Mouse (Mus musculus): ENCODE measurements around the gene Itgal. TPM values are rescaled to one million over a fixed set of nuclear protein-coding genes. Genes with fewer than 3 reads are reported as not detected.
A peak's percentile ranks its signal among the peaks of the same experiment; 100 is the strongest.
"Not testable (repeated sequence)": the region's sequence is repeated elsewhere in the genome, so short reads cannot be mapped to it uniquely, and the experiment has no call there.

Itgal gene
- polyA plus RNA-seq (2014; fragmentation: Nextera tagmentation; extraction: Ambion mirVana): 0.59 and 1.2 TPM in 2 replicates

- Histone ChIP-seq H3K27ac (replicated peaks; ENCODE audit: low read depth, low read length) (no peak within 1 kb of the TSS), H3K9me3 (replicated peaks; ENCODE audit: control insufficient read depth, low read length) (no peaks in the 10 kb centered on the region), H3K27me3 (ENCODE audit: control insufficient read depth, insufficient read depth, low read length) (no peaks in the 10 kb centered on the region), H3K4me3 (ENCODE audit: low read depth, low read length) (no peak within 1 kb of the TSS), H3K4me1 (ENCODE audit: control insufficient read depth, insufficient read depth, low read length) (no peaks in the 10 kb centered on the region), H3K9ac (replicated peaks; ENCODE audit: low read length) (no peak within 1 kb of the TSS), H3K4me2 (ENCODE audit: low read depth, low read length) (no peak within 1 kb of the TSS), H3K36me3 (replicated peaks; ENCODE audit: control insufficient read depth, insufficient read depth, low read depth, low read length) (no peaks in the 10 kb centered on the region)
- WGBS: 81% methylated on average over 11 of the region's 11 CpGs
- DNase-seq (ENCODE audit: low spot score) (no peak), ATAC-seq (replicated peaks; ENCODE audit: insufficient number of reproducible peaks, low FRiP score, low TSS enrichment, low read depth) (no peak)
Measured at GRCm38 (mm10) chr7:127296098-127296497, at the start of gene Itgal. Gene Itgal, plus strand, starts transcription at chr7:127296260.

GRCm38 (mm10) chr7:127250511-127250910, 45.5 kb upstream of the Itgal start:
- ATAC-seq (replicated peaks; ENCODE audit: insufficient number of reproducible peaks, low FRiP score, low TSS enrichment, low read depth); H3K27me3 ChIP-seq (ENCODE audit: control insufficient read depth, insufficient read depth, low read length); H3K4me2 ChIP-seq (ENCODE audit: low read depth, low read length); DNase-seq (ENCODE audit: low spot score); H3K27ac ChIP-seq (replicated peaks; ENCODE audit: low read depth, low read length); H3K4me1 ChIP-seq (ENCODE audit: control insufficient read depth, insufficient read depth, low read length); H3K4me3 ChIP-seq (ENCODE audit: low read depth, low read length); H3K36me3 ChIP-seq (replicated peaks; ENCODE audit: control insufficient read depth, insufficient read depth, low read depth, low read length); H3K9me3 ChIP-seq (replicated peaks; ENCODE audit: control insufficient read depth, low read length); H3K9ac ChIP-seq (replicated peaks; ENCODE audit: low read length): not testable (repeated sequence)
- 93% methylated on average over 8 of the region's 8 CpGs for WGBS

GRCm38 (mm10) chr7:127252414-127252813, 43.6 kb upstream of the Itgal start:
- no peaks in the 10 kb centered on the region for H3K27me3 ChIP-seq (ENCODE audit: control insufficient read depth, insufficient read depth, low read length)
- H3K9ac ChIP-seq (replicated peaks; ENCODE audit: low read length): no peak overlapping the region
- ATAC-seq (replicated peaks; ENCODE audit: insufficient number of reproducible peaks, low FRiP score, low TSS enrichment, low read depth) (no peak), DNase-seq (ENCODE audit: low spot score) (peak; percentile 64)
- no peak overlapping the region for H3K4me2 ChIP-seq (ENCODE audit: low read depth, low read length)
- no peak overlapping the region for H3K4me3 ChIP-seq (ENCODE audit: low read depth, low read length)
- no peaks in the 10 kb centered on the region for H3K9me3 ChIP-seq (replicated peaks; ENCODE audit: control insufficient read depth, low read length)
- no peaks in the 10 kb centered on the region; the same call in none of the 2 replicates for H3K36me3 ChIP-seq (replicated peaks; ENCODE audit: control insufficient read depth, insufficient read depth, low read depth, low read length)
- WGBS: 83% methylated on average over 2 of the region's 2 CpGs
- no peak overlapping the region for H3K27ac ChIP-seq (replicated peaks; ENCODE audit: low read depth, low read length)
- H3K4me1 ChIP-seq (ENCODE audit: control insufficient read depth, insufficient read depth, low read length): no peaks in the 10 kb centered on the region; the same call in 1 of the 2 replicates

- Histone ChIP-seq H3K9me3 (replicated peaks; ENCODE audit: control insufficient read depth, low read length) (no peaks in the 10 kb centered on the region), H3K27me3 (ENCODE audit: control insufficient read depth, insufficient read depth, low read length) (no peaks in the 10 kb centered on the region), H3K4me2 (ENCODE audit: low read depth, low read length) (peak overlapping the region; percentile 61), H3K4me3 (ENCODE audit: low read depth, low read length) (peak overlapping the region; percentile 51), H3K9ac (replicated peaks; ENCODE audit: low read length) (no peak overlapping the region; the same call in 1 of the 2 replicates), H3K4me1 (ENCODE audit: control insufficient read depth, insufficient read depth, low read length) (no peaks in the 10 kb centered on the region; the same call in 1 of the 2 replicates), H3K27ac (replicated peaks; ENCODE audit: low read depth, low read length) (no peak overlapping the region), H3K36me3 (replicated peaks; ENCODE audit: control insufficient read depth, insufficient read depth, low read depth, low read length) (no peaks in the 10 kb centered on the region; the same call in 1 of the 2 replicates)
- DNase-seq (ENCODE audit: low spot score) (no peak), ATAC-seq (replicated peaks; ENCODE audit: insufficient number of reproducible peaks, low FRiP score, low TSS enrichment, low read depth) (no peak)
- WGBS: 83% methylated on average over 6 of the region's 6 CpGs
Measured at GRCm38 (mm10) chr7:127253341-127253740, 42.7 kb upstream of the Itgal start.

GRCm38 (mm10) chr7:127253821-127254769, 42.0 kb upstream of the Itgal start:
- WGBS: 1% methylated on average over 122 of the region's 136 CpGs
- peak overlapping the region; percentile 86 for H3K4me2 ChIP-seq (ENCODE audit: low read depth, low read length)
- no peaks in the 10 kb centered on the region for H3K27me3 ChIP-seq (ENCODE audit: control insufficient read depth, insufficient read depth, low read length)
- H3K36me3 ChIP-seq (replicated peaks; ENCODE audit: control insufficient read depth, insufficient read depth, low read depth, low read length): no peaks in the 10 kb centered on the region; the same call in 1 of the 2 replicates
- ATAC-seq (replicated peaks; ENCODE audit: insufficient number of reproducible peaks, low FRiP score, low TSS enrichment, low read depth) (peak; percentile 95), DNase-seq (ENCODE audit: low spot score) (peak; percentile 98)
- peak overlapping the region; percentile 74 for H3K27ac ChIP-seq (replicated peaks; ENCODE audit: low read depth, low read length)
- H3K9me3 ChIP-seq (replicated peaks; ENCODE audit: control insufficient read depth, low read length): no peaks in the 10 kb centered on the region
- no peaks in the 10 kb centered on the region; the same call in 1 of the 2 replicates for H3K4me1 ChIP-seq (ENCODE audit: control insufficient read depth, insufficient read depth, low read length)
- H3K4me3 ChIP-seq (ENCODE audit: low read depth, low read length): peak overlapping the region; percentile 51
- H3K9ac ChIP-seq (replicated peaks; ENCODE audit: low read length): peak overlapping the region; percentile 74

- Histone ChIP-seq H3K4me3 (ENCODE audit: low read depth, low read length) (no peak overlapping the region), H3K4me2 (ENCODE audit: low read depth, low read length) (peak overlapping the region; percentile 86), H3K4me1 (ENCODE audit: control insufficient read depth, insufficient read depth, low read length) (no peaks in the 10 kb centered on the region; the same call in 1 of the 2 replicates), H3K36me3 (replicated peaks; ENCODE audit: control insufficient read depth, insufficient read depth, low read depth, low read length) (no peaks in the 10 kb centered on the region; the same call in 1 of the 2 replicates), H3K9me3 (replicated peaks; ENCODE audit: control insufficient read depth, low read length) (no peaks in the 10 kb centered on the region), H3K27me3 (ENCODE audit: control insufficient read depth, insufficient read depth, low read length) (no peaks in the 10 kb centered on the region), H3K27ac (replicated peaks; ENCODE audit: low read depth, low read length) (peak overlapping the region; percentile 74), H3K9ac (replicated peaks; ENCODE audit: low read length) (peak overlapping the region; percentile 74)
- ATAC-seq (replicated peaks; ENCODE audit: insufficient number of reproducible peaks, low FRiP score, low TSS enrichment, low read depth) (no peak), DNase-seq (ENCODE audit: low spot score) (no peak)
- WGBS: 33% methylated on average over 4 of the region's 4 CpGs
Measured at GRCm38 (mm10) chr7:127255008-127255407, 41.1 kb upstream of the Itgal start.

- Histone ChIP-seq H3K4me1 (ENCODE audit: control insufficient read depth, insufficient read depth, low read length) (no peaks in the 10 kb centered on the region; the same call in 1 of the 2 replicates), H3K9me3 (replicated peaks; ENCODE audit: control insufficient read depth, low read length) (no peaks in the 10 kb centered on the region), H3K27ac (replicated peaks; ENCODE audit: low read depth, low read length) (no peak overlapping the region), H3K36me3 (replicated peaks; ENCODE audit: control insufficient read depth, insufficient read depth, low read depth, low read length) (no peaks in the 10 kb centered on the region), H3K4me3 (ENCODE audit: low read depth, low read length) (no peak overlapping the region), H3K27me3 (ENCODE audit: control insufficient read depth, insufficient read depth, low read length) (no peaks in the 10 kb centered on the region), H3K9ac (replicated peaks; ENCODE audit: low read length) (no peak overlapping the region), H3K4me2 (ENCODE audit: low read depth, low read length) (no peak overlapping the region)
- ATAC-seq (replicated peaks; ENCODE audit: insufficient number of reproducible peaks, low FRiP score, low TSS enrichment, low read depth) (no peak), DNase-seq (ENCODE audit: low spot score) (no peak)
- 92% methylated on average over 2 of the region's 2 CpGs for WGBS
Measured at GRCm38 (mm10) chr7:127255965-127256364, 40.1 kb upstream of the Itgal start.

GRCm38 (mm10) chr7:127256518-127256917, 39.5 kb upstream of the Itgal start:
- Histone ChIP-seq H3K27me3 (ENCODE audit: control insufficient read depth, insufficient read depth, low read length) (no peaks in the 10 kb centered on the region), H3K9ac (replicated peaks; ENCODE audit: low read length) (no peak overlapping the region), H3K4me3 (ENCODE audit: low read depth, low read length) (no peak overlapping the region), H3K27ac (replicated peaks; ENCODE audit: low read depth, low read length) (no peak overlapping the region), H3K4me1 (ENCODE audit: control insufficient read depth, insufficient read depth, low read length) (no peaks in the 10 kb centered on the region; the same call in 1 of the 2 replicates), H3K4me2 (ENCODE audit: low read depth, low read length) (no peak overlapping the region), H3K9me3 (replicated peaks; ENCODE audit: control insufficient read depth, low read length) (no peaks in the 10 kb centered on the region), H3K36me3 (replicated peaks; ENCODE audit: control insufficient read depth, insufficient read depth, low read depth, low read length) (no peaks in the 10 kb centered on the region)
- DNase-seq (ENCODE audit: low spot score) (no peak), ATAC-seq (replicated peaks; ENCODE audit: insufficient number of reproducible peaks, low FRiP score, low TSS enrichment, low read depth) (no peak)
- WGBS: 91% methylated on average over 5 of the region's 5 CpGs
